Comparison of ENCODE assay signal across 12 mouse cellular contexts in the genomic region with DNA sequence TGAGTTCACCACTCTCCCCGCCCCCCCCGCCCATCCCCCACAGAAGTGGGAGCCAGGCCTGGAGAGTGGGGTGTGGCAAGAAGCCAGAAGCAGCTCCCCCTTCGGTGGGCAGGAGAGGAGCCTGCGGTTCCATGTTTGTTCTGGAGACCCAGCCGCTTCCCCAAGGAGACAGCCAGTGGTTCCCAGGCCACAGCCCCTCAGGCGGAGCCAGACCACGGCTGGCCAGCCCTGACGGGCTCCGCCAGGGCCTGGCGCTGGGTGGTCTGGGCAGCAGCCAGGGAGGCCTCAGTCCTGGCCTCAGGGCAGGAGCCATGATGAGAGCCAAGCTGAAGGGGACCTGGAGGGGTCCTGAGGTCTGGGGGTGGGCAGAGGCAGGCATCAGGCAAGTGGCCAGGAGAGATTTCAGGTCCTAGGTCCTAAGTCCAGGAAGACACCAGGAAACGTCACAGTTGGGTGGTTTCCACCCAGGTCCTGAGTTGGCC. TPM values are rescaled to one million over a fixed set of nuclear protein-coding genes. Genes with fewer than 3 reads are reported as not detected.
DNase-seq lines count a peak whose midpoint lies in the region; ATAC-seq lines count a peak whose summit lies in the region.
"Had no signal": no experiment of that assay in that cellular context is flagged by ENCODE, and none has a peak within 500 bp of the region (broad histone marks: within the 10 kb centered on the region; RNA-seq: fewer than 3 reads in every experiment).

No protein-coding gene starts in this region.

- peaks cover 20% of the 10 kb centered on the region for H3K27me3 ChIP-seq in heart, embryonic 12.5 days (replicated peaks)
- H3K27me3 ChIP-seq in hindbrain, embryonic 12.5 days, result peaks cover 8% of the 10 kb centered on the region
- H3K27me3 ChIP-seq in kidney, embryonic 16.5 days (ENCODE audit: insufficient read depth, low read length), result no peaks in the 10 kb centered on the region; the same call in 1 of the 2 replicates

- H3K4me2 ChIP-seq in heart, embryonic 12.5 days, result no peak overlapping the region
- H3K4me2 ChIP-seq in hindbrain, embryonic 12.5 days (replicated peaks), result no peak overlapping the region
- H3K4me2 ChIP-seq in kidney, embryonic 16.5 days (replicated peaks; ENCODE audit: low read depth, low read length), result 0 out of 2 replicates have a peak overlapping the region, but pooled peaks have one; percentile 2

- ATAC-seq in heart, embryonic 12.5 days (ENCODE audit: insufficient number of reproducible peaks, low FRiP score), result 0 out of 2 replicates have a peak, but pooled peaks have one; percentile 12
- ATAC-seq in hindbrain, embryonic 12.5 days (ENCODE audit: low FRiP score), result peak; percentile 19; the same call in 1 of the 2 replicates
- peak; percentile 58; the same call in 1 of the 2 replicates for ATAC-seq in kidney, embryonic 16.5 days (ENCODE audit: low FRiP score, low TSS enrichment)
- ATAC-seq: CD4-positive, CD25-positive, alpha-beta regulatory T cell, adult 4 months had no signal

- peaks cover 6% of the 10 kb centered on the region; the same call in 1 of the 2 replicates for H3K4me1 ChIP-seq in heart, embryonic 12.5 days (replicated peaks)
- H3K4me1 ChIP-seq in hindbrain, embryonic 12.5 days, result peaks cover 22% of the 10 kb centered on the region
- peaks cover 8% of the 10 kb centered on the region for H3K4me1 ChIP-seq in kidney, embryonic 16.5 days (ENCODE audit: insufficient read depth, low read length)

- H3K9me3 ChIP-seq in heart, embryonic 12.5 days (replicated peaks), result no peaks in the 10 kb centered on the region
- no peaks in the 10 kb centered on the region for H3K9me3 ChIP-seq in hindbrain, embryonic 12.5 days (replicated peaks)
- no peaks in the 10 kb centered on the region for H3K9me3 ChIP-seq in kidney, embryonic 16.5 days (ENCODE audit: low read length)

- no peak overlapping the region for H3K4me3 ChIP-seq in heart, embryonic 12.5 days
- no peak overlapping the region for H3K4me3 ChIP-seq in hindbrain, embryonic 12.5 days
- H3K4me3 ChIP-seq in kidney, embryonic 16.5 days (ENCODE audit: low read length), result no peak overlapping the region
- H3K4me3 ChIP-seq: erythroblast, embryonic 14.5 days had no signal

- no peaks in the 10 kb centered on the region for H3K36me3 ChIP-seq in heart, embryonic 12.5 days
- H3K36me3 ChIP-seq in hindbrain, embryonic 12.5 days, result no peaks in the 10 kb centered on the region
- H3K36me3 ChIP-seq in kidney, embryonic 16.5 days (ENCODE audit: insufficient read depth, low read length), result no peaks in the 10 kb centered on the region

- intact Hi-C loops in heart, postnatal 25 days (cut with DNase I), result loop anchor here (5.0 kb wide), 1 partner anchor 36 kb away; no protein-coding TSS in a partner anchor

- DNase-seq in heart, postnatal 25 days (ENCODE audit: low spot score), result no peak
- peak; percentile 54 for DNase-seq in ZHBTc4 (ENCODE audit: low read depth, low spot score)
- DNase-seq in adrenal gland, adult 2 months, result no peak
- no peak for DNase-seq in embryo, embryonic 10 days (ENCODE audit: low spot score)
- DNase-seq in left cerebral cortex, adult 18-20 months (ENCODE audit: low spot score in 2 of 2), result no peak
- DNase-seq: lung, postnatal 36 days had no signal

- no peak overlapping the region for H3K9ac ChIP-seq in heart, embryonic 12.5 days
- no peak overlapping the region; the same call in 1 of the 2 replicates for H3K9ac ChIP-seq in hindbrain, embryonic 12.5 days
- no peak overlapping the region for H3K9ac ChIP-seq in kidney, embryonic 16.5 days (replicated peaks; ENCODE audit: low read length)

- WGBS in heart, embryonic 12.5 days, result 65% methylated on average over 11 of the region's 11 CpGs
- WGBS in hindbrain, embryonic 12.5 days, result 45% methylated on average over 11 of the region's 11 CpGs
- 43% methylated on average over 11 of the region's 11 CpGs for WGBS in kidney, embryonic 16.5 days

- no peak overlapping the region for H3K27ac ChIP-seq in heart, embryonic 12.5 days (ENCODE audit: poor library complexity, severe bottlenecking)
- 0 out of 2 replicates have a peak overlapping the region, but pooled peaks have one; percentile 12 for H3K27ac ChIP-seq in hindbrain, embryonic 12.5 days
- peak overlapping the region; percentile 52; the same call in 1 of the 2 replicates for H3K27ac ChIP-seq in kidney, embryonic 16.5 days (ENCODE audit: low read length)

RNA-seq across cellular contexts. Expression of gene Alpl, which starts 59.9 kb away (rescaled TPM):
- 1.7 and 2.2 TPM in 2 replicates for polyA plus RNA-seq in heart, embryonic 12.5 days (2016; fragmentation: Nextera tagmentation; extraction: Ambion mirVana)
- 10 to 100 TPM; 52.8 to 68.3 TPM for total RNA-seq in heart, postnatal 25 days (2021)
- polyA plus RNA-seq in hindbrain, embryonic 12.5 days (2016; fragmentation: Nextera tagmentation; extraction: Ambion mirVana), result 13.6 and 15.9 TPM in 2 replicates
- polyA plus RNA-seq in kidney, embryonic 16.5 days (2015; fragmentation: Nextera tagmentation; extraction: Ambion mirVana), result 19.2 and 19.3 TPM in 2 replicates
- total RNA-seq in adrenal gland, adult 2 months (2021), result 10 to 100 TPM in 1 of 2 experiments, 1 to 10 TPM in 1; 6.1 to 59.6 TPM
- 4.7 and 7.4 TPM in 2 replicates for polyA plus RNA-seq in adrenal gland, adult 2 months (2012; rRNA removed)
- 10 to 100 TPM; 10.0 to 11.0 TPM for total RNA-seq in left cerebral cortex, adult 18-20 months (2021)
- total RNA-seq: monocyte, adult 5-6 weeks had no signal
